Mouse (Mus musculus) MEL (cell line): ENCODE data around the gene Spata32. TPM values are rescaled to one million over a fixed set of nuclear protein-coding genes. Genes with fewer than 3 reads are reported as not detected.

Source experiments
- DNase-seq: peaks from one replicate; pipeline ENCODE4 v3.0.0; 2011; ENCODE audit warnings: low read depth, low spot score
- H3K27ac ChIP-seq: 2 replicates; pipeline ENCODE4 v1.5.1; 2012; ENCODE audit warnings: low read depth, mild to moderate bottlenecking, control low read depth, low read length, moderate library complexity; ENCODE audit not compliant: control insufficient read depth
- H3K27me3 ChIP-seq, 2 experiments: fragments of 150-350 bp in 1 of 2; sonication (generic) in 1 of 2; 2 replicates each; pipeline ENCODE4 v1.6.1; 2012; ENCODE audit warnings: low read length in 2 of 2, mild to moderate bottlenecking in 2 of 2, improper control_type of control experiment in 1 of 2, moderate library complexity in 1 of 2; ENCODE audit not compliant: insufficient read depth in 2 of 2, control insufficient read depth in 1 of 2
- H3K36me3 ChIP-seq, 2 experiments: 2 replicates each; pipeline ENCODE4 v1.6.1; 2012 to 2014; ENCODE audit warnings: low read length in 2 of 2, improper control_type of control experiment in 1 of 2, inconsistent platforms in 1 of 2, mild to moderate bottlenecking in 1 of 2; ENCODE audit not compliant: insufficient read depth in 2 of 2, control insufficient read depth in 1 of 2
- H3K4me1 ChIP-seq, 2 experiments: fragments of 150-350 bp in 1 of 2; sonication (generic) in 1 of 2; 2 replicates each; pipeline ENCODE4 v1.6.1; 2012; ENCODE audit warnings: low read length in 2 of 2, improper control_type of control experiment in 1 of 2, mild to moderate bottlenecking in 1 of 2; ENCODE audit not compliant: insufficient read depth in 2 of 2, control insufficient read depth in 1 of 2
- H3K4me3 ChIP-seq, 2 experiments: fragments of 150-350 bp in 1 of 2; sonication (generic) in 1 of 2; 2 replicates each; pipeline ENCODE4 v1.5.1; 2012; ENCODE audit warnings: low read depth in 2 of 2, low read length in 2 of 2, mild to moderate bottlenecking in 2 of 2, moderate library complexity in 2 of 2, control low read depth in 1 of 2, improper control_type of control experiment in 1 of 2; ENCODE audit not compliant: control insufficient read depth in 1 of 2, insufficient read depth in 1 of 2
- H3K79me2 ChIP-seq: 2 replicates; pipeline ENCODE4 v1.6.1; 2012; ENCODE audit warnings: mild to moderate bottlenecking, low read length, moderate library complexity; ENCODE audit not compliant: control insufficient read depth, poor library complexity, insufficient read depth
- H3K9ac ChIP-seq: 2 replicates; pipeline ENCODE4 v1.6.1; 2012; ENCODE audit warnings: low read depth, mild to moderate bottlenecking, control low read depth, low read length, moderate library complexity; ENCODE audit not compliant: control insufficient read depth, poor library complexity, severe bottlenecking
- H3K9me3 ChIP-seq: fragments of 150-350 bp; sonication (generic); replicated peaks from 2 replicates; pipeline ENCODE4 v1.6.1; 2012; ENCODE audit warnings: mild to moderate bottlenecking, low read length, improper control_type of control experiment, moderate library complexity; ENCODE audit not compliant: insufficient read depth
- BHLHE40 ChIP-seq: IDR thresholded peaks from 2 replicates; pipeline ENCODE4 v1.6.1; 2012; ENCODE audit warnings: low read depth, mild to moderate bottlenecking, inconsistent platforms, low read length, improper control_type of control experiment, borderline replicate concordance
- CHD1 ChIP-seq: IDR thresholded peaks from 2 replicates; pipeline ENCODE4 v1.6.1; 2012; ENCODE audit warnings: low read depth, mild to moderate bottlenecking, inconsistent platforms, low read length, improper control_type of control experiment
- CHD2 ChIP-seq: IDR thresholded peaks from 2 replicates; pipeline ENCODE4 v1.6.1; 2011; ENCODE audit warnings: low read length, improper control_type of control experiment
- E2F4 ChIP-seq: IDR thresholded peaks from 2 replicates; pipeline ENCODE4 v1.6.1; 2011; ENCODE audit warnings: low read depth, low read length, improper control_type of control experiment, borderline replicate concordance
- ELF1 ChIP-seq: IDR thresholded peaks from 2 replicates; pipeline ENCODE4 v1.6.1; 2014; ENCODE audit warnings: low read depth, mild to moderate bottlenecking, inconsistent platforms, low read length, improper control_type of control experiment, moderate library complexity
- GABPA ChIP-seq: IDR thresholded peaks from 2 replicates; pipeline ENCODE4 v1.6.1; 2012; ENCODE audit warnings: low read depth, mild to moderate bottlenecking, inconsistent platforms, low read length, improper control_type of control experiment, moderate library complexity
- GATA1 ChIP-seq: IDR thresholded peaks from 2 replicates; pipeline ENCODE4 v1.6.1; 2011; ENCODE audit warnings: low read depth, low read length, improper control_type of control experiment
- HCFC1 ChIP-seq: IDR thresholded peaks from 2 replicates; pipeline ENCODE4 v1.6.1; 2012; ENCODE audit warnings: low read depth, mild to moderate bottlenecking, inconsistent platforms, low read length, improper control_type of control experiment, moderate library complexity
- KAT2A ChIP-seq: conservative IDR thresholded peaks from 2 replicates; pipeline ENCODE4 v1.6.1; 2012; ENCODE audit warnings: low read depth, low read length, improper control_type of control experiment, inconsistent platforms
- MAFK ChIP-seq: IDR thresholded peaks from 2 replicates; pipeline ENCODE4 v1.6.1; 2011; ENCODE audit warnings: low read depth, mild to moderate bottlenecking, low read length, improper control_type of control experiment, borderline replicate concordance
- MAX ChIP-seq: IDR thresholded peaks from 2 replicates; pipeline ENCODE4 v1.6.1; 2011; ENCODE audit warnings: low read length, improper control_type of control experiment
- MYB ChIP-seq: IDR thresholded peaks from 2 replicates; pipeline ENCODE4 v1.6.1; 2011; ENCODE audit warnings: mild to moderate bottlenecking, low read depth, low read length, improper control_type of control experiment
- MYC ChIP-seq: IDR thresholded peaks from 2 replicates; pipeline ENCODE4 v1.6.1; 2011; ENCODE audit warnings: low read depth, mild to moderate bottlenecking, low read length, improper control_type of control experiment, moderate library complexity
- NRF1 ChIP-seq: IDR thresholded peaks from 2 replicates; pipeline ENCODE4 v1.6.1; 2014; ENCODE audit warnings: low read depth, mild to moderate bottlenecking, inconsistent platforms, low read length, improper control_type of control experiment, moderate library complexity; ENCODE audit not compliant: poor library complexity, insufficient read depth, severe bottlenecking
- POLR2A ChIP-seq, 2 experiments: IDR thresholded peaks; 2 replicates each; pipeline ENCODE4 v1.6.1; 2011 to 2012; ENCODE audit warnings: low read length in 2 of 2, mild to moderate bottlenecking in 2 of 2, control low read depth in 1 of 2, improper control_type of control experiment in 1 of 2, low read depth in 1 of 2, moderate library complexity in 1 of 2; ENCODE audit not compliant: control insufficient read depth in 1 of 2, insufficient read depth in 1 of 2, poor library complexity in 1 of 2
- POLR2AphosphoS5 ChIP-seq: IDR thresholded peaks from 2 replicates; pipeline ENCODE4 v1.6.1; 2012; ENCODE audit warnings: low read depth, borderline replicate concordance, mild to moderate bottlenecking, inconsistent platforms, low read length, moderate library complexity, mixed read lengths
- SIN3A ChIP-seq: IDR thresholded peaks from 2 replicates; pipeline ENCODE4 v1.6.1; 2012; ENCODE audit warnings: low read length, improper control_type of control experiment, inconsistent platforms
- TAL1 ChIP-seq: IDR thresholded peaks from 2 replicates; pipeline ENCODE4 v1.6.1; 2012; ENCODE audit warnings: mild to moderate bottlenecking, inconsistent platforms, low read length, moderate library complexity, mixed read lengths
- TBP ChIP-seq: IDR thresholded peaks from 2 replicates; pipeline ENCODE4 v1.8.0; 2011; ENCODE audit warnings: low read depth, low read length, improper control_type of control experiment
- TCF12 ChIP-seq: IDR thresholded peaks from 2 replicates; pipeline ENCODE4 v1.6.1; 2014; ENCODE audit warnings: low read depth, mild to moderate bottlenecking, inconsistent platforms, low read length, improper control_type of control experiment, moderate library complexity
- UBTF ChIP-seq: IDR thresholded peaks from 2 replicates; pipeline ENCODE4 v1.6.1; 2012; ENCODE audit warnings: low read depth, mild to moderate bottlenecking, inconsistent platforms, low read length, improper control_type of control experiment, moderate library complexity, borderline replicate concordance; ENCODE audit not compliant: insufficient read depth
- USF1 ChIP-seq: IDR thresholded peaks from 2 replicates; pipeline ENCODE4 v1.6.1; 2014; ENCODE audit warnings: low read depth, mild to moderate bottlenecking, inconsistent platforms, low read length, improper control_type of control experiment, moderate library complexity
- ZC3H11A ChIP-seq: IDR thresholded peaks from 2 replicates; pipeline ENCODE4 v1.6.1; 2012; ENCODE audit warnings: low read depth, mild to moderate bottlenecking, inconsistent platforms, low read length, improper control_type of control experiment
- ZKSCAN1 ChIP-seq: IDR thresholded peaks from 2 replicates; pipeline ENCODE4 v1.6.1; 2012; ENCODE audit warnings: low read depth, mild to moderate bottlenecking, inconsistent platforms, low read length, improper control_type of control experiment, moderate library complexity
- ZNF384 ChIP-seq: IDR thresholded peaks from 2 replicates; pipeline ENCODE4 v1.6.1; 2012; ENCODE audit warnings: low read depth, mild to moderate bottlenecking, inconsistent platforms, low read length, improper control_type of control experiment
- polyA plus RNA-seq, 2 experiments: library from polyadenylated mRNA; stranded (reverse) in 1 of 2; unstranded in 1 of 2; fragments of >175 nt in 1 of 2; fragments of >200 nt in 1 of 2; gene quantifications; 2 replicates each; pipeline versions ENCODE4 v1.2.1 to v1.2.4; 2012; ENCODE audit warnings: low replicate concordance in 2 of 2, low read depth in 1 of 2; ENCODE audit not compliant: insufficient read length in 2 of 2, insufficient read depth in 1 of 2, missing spikeins in 1 of 2
- total RNA-seq: library from RNA; depleted of rRNA; stranded (reverse); fragments of 300-350 nt; gene quantifications from 2 replicates; pipeline ENCODE4 v1.2.3, GENCODE M21; 2012

Gene Spata32
- total and polyA plus RNA-seq, 3 experiments = not detected

- Histone ChIP-seq H3K4me1 (peaks cover 7 to 27% of the 10 kb centered on the region in 2 experiments; a peak in 3 of 4 replicates), H3K27me3 (peaks cover 3 to 12% of the 10 kb centered on the region in 2 experiments; a peak in 3 of 4 replicates), H3K36me3 (peaks cover 0 to 16% of the 10 kb centered on the region in 2 experiments; a peak in 2 of 4 replicates), H3K9me3 (no peaks in the 10 kb centered on the region), H3K9ac (no peak overlapping the region), H3K4me3 (no peak overlapping the region), H3K27ac (no peak overlapping the region), H3K79me2 (no peaks in the 10 kb centered on the region; the same call in 1 of the 2 replicates)
- no peak for DNase-seq
- no peak for TF ChIP-seq E2F4
- TF ChIP-seq UBTF = no peak
- TF ChIP-seq MAX = no peak
- TF ChIP-seq GATA1 = no peak
- no peak for TF ChIP-seq MAFK
- no peak for TF ChIP-seq HCFC1
- TF ChIP-seq TAL1 = no peak
- no peak for TF ChIP-seq ZC3H11A
- no peak for TF ChIP-seq ELF1
- no peak for TF ChIP-seq MYB
- TF ChIP-seq GABPA = no peak
- TF ChIP-seq CHD2 = no peak
- no peak for TF ChIP-seq POLR2AphosphoS5
- no peak for TF ChIP-seq POLR2A (IDR thresholded peaks at IDR 0.05; ENCODE audit: control insufficient read depth in 1 of 2, insufficient read depth in 1 of 2, low read depth in 1 of 2, low read length in 2 of 2, poor library complexity in 1 of 2)
- no peak for TF ChIP-seq CHD1
- no peak for TF ChIP-seq ZKSCAN1
- TF ChIP-seq SIN3A = no peak
- no peak for TF ChIP-seq TBP
These were observed 45.7 kb downstream of the Spata32 start for GRCm38 (mm10) chr11:103172392-103173040.

- Histone ChIP-seq H3K27ac (no peak overlapping the region), H3K36me3 (peaks cover 0 to 16% of the 10 kb centered on the region in 2 experiments; a peak in 2 of 4 replicates), H3K79me2 (no peaks in the 10 kb centered on the region; the same call in 1 of the 2 replicates), H3K9ac (no peak overlapping the region), H3K4me3 (no peak overlapping the region; a peak in 1 of 4 replicates), H3K4me1 (peaks cover 7 to 27% of the 10 kb centered on the region in 2 experiments; a peak in 3 of 4 replicates), H3K27me3 (peaks cover 3 to 12% of the 10 kb centered on the region in 2 experiments; a peak in 3 of 4 replicates), H3K9me3 (no peaks in the 10 kb centered on the region)
- no peak for DNase-seq
- TF ChIP-seq BHLHE40 (no peak), NRF1 (no peak), HCFC1 (no peak), KAT2A (no peak), TBP (no peak), USF1 (no peak), E2F4 (no peak), MYC (no peak), SIN3A (no peak), POLR2A (IDR thresholded peaks at IDR 0.05; ENCODE audit: control insufficient read depth in 1 of 2, insufficient read depth in 1 of 2, low read depth in 1 of 2, low read length in 2 of 2, poor library complexity in 1 of 2) (no peak), CHD1 (no peak), TCF12 (no peak), MAFK (no peak), ZNF384 (no peak)
These were observed 46.4 kb downstream of the Spata32 start for GRCm38 (mm10) chr11:103171703-103172391.
